Mouse (Mus musculus) forebrain, embryonic 14.5 days (tissue): ENCODE results near the gene Bnc2. TPM values are rescaled to one million over a fixed set of nuclear protein-coding genes. Genes with fewer than 3 reads are reported as not detected.

Experiments
- ATAC-seq: fragments of 200-750 bp; cut with Nextera tagmentation; 2 replicates; pipeline ENCODE4 v1.8.0; 2017; ENCODE audit warnings: mild to moderate bottlenecking, moderate library complexity
- DNase-seq: peaks from one replicate; pipeline ENCODE4 v3.0.0-alpha.2; 2015; ENCODE audit warnings: low spot score
- H3K27ac ChIP-seq: fragments of 300-500 bp; sonication (generic); 2 replicates; pipeline ENCODE4 v1.5.1; 2014; ENCODE audit warnings: low read depth, mild to moderate bottlenecking, control low read depth, low read length, moderate library complexity
- H3K27me3 ChIP-seq: fragments of 300-500 bp; sonication (generic); replicated peaks from 2 replicates; pipeline ENCODE4 v1.6.1; 2014; ENCODE audit warnings: low read length, control low read depth, mixed read lengths; ENCODE audit not compliant: control insufficient read depth, insufficient read depth
- H3K36me3 ChIP-seq: fragments of 300-500 bp; sonication (generic); 2 replicates; pipeline ENCODE4 v1.6.1; 2014; ENCODE audit warnings: low read length, control low read depth; ENCODE audit not compliant: control insufficient read depth, insufficient read depth
- H3K4me1 ChIP-seq: fragments of 300-500 bp; sonication (generic); 2 replicates; pipeline ENCODE4 v1.6.1; 2014; ENCODE audit warnings: antibody characterized with exemption, low read length, control low read depth; ENCODE audit not compliant: control insufficient read depth, insufficient read depth
- H3K4me2 ChIP-seq: fragments of 300-500 bp; sonication (generic); 2 replicates; pipeline ENCODE4 v1.6.1; 2014; ENCODE audit warnings: mild to moderate bottlenecking, control low read depth, low read length
- H3K4me3 ChIP-seq: fragments of 300-500 bp; sonication (generic); 2 replicates; pipeline ENCODE4 v1.5.1; 2014; ENCODE audit warnings: low read depth, low read length, control low read depth
- H3K9ac ChIP-seq: fragments of 300-500 bp; sonication (generic); 2 replicates; pipeline ENCODE4 v1.6.1; 2014; ENCODE audit warnings: mild to moderate bottlenecking, low read length, control low read depth, moderate library complexity
- H3K9me3 ChIP-seq: fragments of 300-500 bp; sonication (generic); replicated peaks from 2 replicates; pipeline ENCODE4 v1.6.1; 2016; ENCODE audit warnings: low read length, control low read depth, mixed read lengths; ENCODE audit not compliant: control insufficient read depth
- WGBS: fragments of 180-500 bp; shearing (Covaris S2); extraction: QIAGEN DNeasy Blood & Tissue Kit; methylation state at CpG from one replicate; pipeline ENCODE4 v1.1.7; 2014; 5-methylcytosine and 5-hydroxymethylcytosine counted together
- polyA plus RNA-seq: library from polyadenylated mRNA; unstranded; fragments of >200 nt; fragmentation: Nextera tagmentation; extraction: Ambion mirVana; gene quantifications from 2 replicates; pipeline ENCODE4 v1.2.1, GENCODE M21; 2014

Gene Bnc2
- polyA plus RNA-seq, 1 experiment from 2014 or later = 2.0 TPM

- Histone ChIP-seq H3K9me3 (no peaks in the 10 kb centered on the region), H3K27ac (0 out of 2 replicates have a peak overlapping the region, but pooled peaks have one; percentile 21), H3K4me2 (no peak overlapping the region), H3K9ac (no peak overlapping the region), H3K4me3 (no peak overlapping the region), H3K36me3 (no peaks in the 10 kb centered on the region), H3K27me3 (no peaks in the 10 kb centered on the region), H3K4me1 (peaks cover 11% of the 10 kb centered on the region; the same call in 1 of the 2 replicates)
- peak; percentile 32; the same call in 1 of the 2 replicates for ATAC-seq
- WGBS = 17% methylated on average over 6 of the region's 6 CpGs
- peak; percentile 17 for DNase-seq
Observed at GRCm38 (mm10) chr4:84379289-84379688, 295.8 kb downstream of the Bnc2 start.

GRCm38 (mm10) chr4:84377513-84377912 is 297.6 kb downstream of the Bnc2 start:
- ATAC-seq = no peak
- Histone ChIP-seq H3K27me3 (no peaks in the 10 kb centered on the region), H3K4me3 (no peak overlapping the region), H3K27ac (no peak overlapping the region), H3K4me2 (no peak overlapping the region), H3K4me1 (peaks cover 11% of the 10 kb centered on the region; the same call in 1 of the 2 replicates), H3K9me3 (no peaks in the 10 kb centered on the region), H3K9ac (no peak overlapping the region), H3K36me3 (no peaks in the 10 kb centered on the region)
- no peak for DNase-seq
- 88% methylated on average over 5 of the region's 5 CpGs for WGBS

- Histone ChIP-seq H3K9me3 (no peaks in the 10 kb centered on the region), H3K4me1 (peaks cover 3% of the 10 kb centered on the region; the same call in 1 of the 2 replicates), H3K36me3 (no peaks in the 10 kb centered on the region), H3K9ac (no peak overlapping the region), H3K27ac (no peak overlapping the region), H3K4me3 (no peak overlapping the region), H3K27me3 (no peaks in the 10 kb centered on the region), H3K4me2 (no peak overlapping the region)
- WGBS = 52% methylated on average over 8 of the region's 8 CpGs
- ATAC-seq (peak; percentile 54; the same call in 1 of the 2 replicates), DNase-seq (peak; percentile 57)
Observed at GRCm38 (mm10) chr4:84362337-84362823, 312.7 kb downstream of the Bnc2 start.

- WGBS = 68% methylated on average over 5 of the region's 5 CpGs
- Histone ChIP-seq H3K36me3 (no peaks in the 10 kb centered on the region), H3K27me3 (no peaks in the 10 kb centered on the region), H3K9ac (no peak overlapping the region), H3K9me3 (no peaks in the 10 kb centered on the region), H3K4me1 (peaks cover 7% of the 10 kb centered on the region; the same call in 1 of the 2 replicates), H3K27ac (no peak overlapping the region), H3K4me2 (no peak overlapping the region), H3K4me3 (no peak overlapping the region)
- ATAC-seq (no peak), DNase-seq (no peak)
Observed at GRCm38 (mm10) chr4:84361165-84361564, 313.9 kb downstream of the Bnc2 start.

GRCm38 (mm10) chr4:84359996-84360395 is 315.1 kb downstream of the Bnc2 start:
- H3K9ac ChIP-seq = no peak overlapping the region
- no peak overlapping the region for H3K27ac ChIP-seq
- H3K4me3 ChIP-seq = no peak overlapping the region
- H3K9me3 ChIP-seq = no peaks in the 10 kb centered on the region
- H3K27me3 ChIP-seq = no peaks in the 10 kb centered on the region
- ATAC-seq (no peak), DNase-seq (no peak)
- no peak overlapping the region for H3K4me2 ChIP-seq
- WGBS = 95% methylated on average over 2 of the region's 2 CpGs
- peaks cover 7% of the 10 kb centered on the region; the same call in 1 of the 2 replicates for H3K4me1 ChIP-seq
- no peaks in the 10 kb centered on the region for H3K36me3 ChIP-seq

GRCm38 (mm10) chr4:84358204-84358603 is 316.9 kb downstream of the Bnc2 start:
- DNase-seq (peak; percentile 25), ATAC-seq (no peak)
- no peaks in the 10 kb centered on the region for H3K9me3 ChIP-seq
- no peaks in the 10 kb centered on the region for H3K36me3 ChIP-seq
- WGBS = 39% methylated on average over 2 of the region's 2 CpGs
- no peak overlapping the region for H3K4me3 ChIP-seq
- H3K9ac ChIP-seq = no peak overlapping the region
- H3K27ac ChIP-seq = no peak overlapping the region
- H3K4me1 ChIP-seq = peaks cover 7% of the 10 kb centered on the region; the same call in 1 of the 2 replicates
- H3K4me2 ChIP-seq = no peak overlapping the region
- H3K27me3 ChIP-seq = no peaks in the 10 kb centered on the region

GRCm38 (mm10) chr4:84357382-84357781 is 317.7 kb downstream of the Bnc2 start:
- whole genome bisulfite sequencing = 40% methylated on average over 1 of the region's 1 CpGs
- Histone ChIP-seq H3K27me3 (no peaks in the 10 kb centered on the region), H3K4me3 (no peak overlapping the region), H3K4me2 (no peak overlapping the region), H3K4me1 (peaks cover 7% of the 10 kb centered on the region; the same call in 1 of the 2 replicates), H3K36me3 (no peaks in the 10 kb centered on the region), H3K9me3 (no peaks in the 10 kb centered on the region), H3K9ac (no peak overlapping the region), H3K27ac (no peak overlapping the region)
- ATAC-seq = peak; percentile 46; the same call in 1 of the 2 replicates
- no peak for DNase-seq

- ATAC-seq (peak; percentile 40; the same call in 1 of the 2 replicates), DNase-seq (peak; percentile 33)
- no peak overlapping the region for H3K27ac ChIP-seq
- WGBS = 31% methylated on average over 8 of the region's 8 CpGs
- H3K36me3 ChIP-seq = no peaks in the 10 kb centered on the region
- no peak overlapping the region for H3K4me3 ChIP-seq
- H3K27me3 ChIP-seq = no peaks in the 10 kb centered on the region
- no peak overlapping the region for H3K4me2 ChIP-seq
- H3K9ac ChIP-seq = no peak overlapping the region
- H3K4me1 ChIP-seq = peaks cover 7% of the 10 kb centered on the region; the same call in 1 of the 2 replicates
- no peaks in the 10 kb centered on the region for H3K9me3 ChIP-seq
Observed at GRCm38 (mm10) chr4:84356468-84357153, 318.5 kb downstream of the Bnc2 start.

GRCm38 (mm10) chr4:84352656-84353055 is 322.4 kb downstream of the Bnc2 start:
- no peak for ATAC-seq
- 76% methylated on average over 2 of the region's 2 CpGs for WGBS

More at GRCm38 (mm10) chr4:84352656-84353055, 322.4 kb downstream of the Bnc2 start:
- Histone ChIP-seq H3K4me3 (no peak overlapping the region), H3K36me3 (no peaks in the 10 kb centered on the region), H3K27me3 (no peaks in the 10 kb centered on the region), H3K4me2 (no peak overlapping the region), H3K27ac (no peak overlapping the region), H3K9ac (no peak overlapping the region), H3K4me1 (peaks cover 6% of the 10 kb centered on the region; the same call in 1 of the 2 replicates), H3K9me3 (no peaks in the 10 kb centered on the region)
- DNase-seq = no peak
